Mouse (Mus musculus) forebrain, embryonic 14.5 days (tissue): ENCODE measurements around the gene Dnajc28. TPM values are rescaled to one million over a fixed set of nuclear protein-coding genes. Genes with fewer than 3 reads are reported as not detected.
"Not testable (repeated sequence)": the region's sequence is repeated elsewhere in the genome, so short reads cannot be mapped to it uniquely, and the experiment has no call there.

Source experiments
- ATAC-seq: fragments of 200-750 bp; cut with Nextera tagmentation; 2 replicates; pipeline ENCODE4 v1.8.0; 2017; ENCODE audit warnings: mild to moderate bottlenecking, moderate library complexity
- DNase-seq: peaks from one replicate; pipeline ENCODE4 v3.0.0-alpha.2; 2015; ENCODE audit warnings: low spot score
- H3K27ac ChIP-seq: fragments of 300-500 bp; sonication (generic); 2 replicates; pipeline ENCODE4 v1.5.1; 2014; ENCODE audit warnings: low read depth, mild to moderate bottlenecking, control low read depth, low read length, moderate library complexity
- H3K27me3 ChIP-seq: fragments of 300-500 bp; sonication (generic); replicated peaks from 2 replicates; pipeline ENCODE4 v1.6.1; 2014; ENCODE audit warnings: low read length, control low read depth, mixed read lengths; ENCODE audit not compliant: control insufficient read depth, insufficient read depth
- H3K36me3 ChIP-seq: fragments of 300-500 bp; sonication (generic); 2 replicates; pipeline ENCODE4 v1.6.1; 2014; ENCODE audit warnings: low read length, control low read depth; ENCODE audit not compliant: control insufficient read depth, insufficient read depth
- H3K4me1 ChIP-seq: fragments of 300-500 bp; sonication (generic); 2 replicates; pipeline ENCODE4 v1.6.1; 2014; ENCODE audit warnings: antibody characterized with exemption, low read length, control low read depth; ENCODE audit not compliant: control insufficient read depth, insufficient read depth
- H3K4me2 ChIP-seq: fragments of 300-500 bp; sonication (generic); 2 replicates; pipeline ENCODE4 v1.6.1; 2014; ENCODE audit warnings: mild to moderate bottlenecking, control low read depth, low read length
- H3K4me3 ChIP-seq: fragments of 300-500 bp; sonication (generic); 2 replicates; pipeline ENCODE4 v1.5.1; 2014; ENCODE audit warnings: low read depth, low read length, control low read depth
- H3K9ac ChIP-seq: fragments of 300-500 bp; sonication (generic); 2 replicates; pipeline ENCODE4 v1.6.1; 2014; ENCODE audit warnings: mild to moderate bottlenecking, low read length, control low read depth, moderate library complexity
- H3K9me3 ChIP-seq: fragments of 300-500 bp; sonication (generic); replicated peaks from 2 replicates; pipeline ENCODE4 v1.6.1; 2016; ENCODE audit warnings: low read length, control low read depth, mixed read lengths; ENCODE audit not compliant: control insufficient read depth
- WGBS: fragments of 180-500 bp; shearing (Covaris S2); extraction: QIAGEN DNeasy Blood & Tissue Kit; methylation state at CpG from one replicate; pipeline ENCODE4 v1.1.7; 2014; 5-methylcytosine and 5-hydroxymethylcytosine counted together
- polyA plus RNA-seq: library from polyadenylated mRNA; unstranded; fragments of >200 nt; fragmentation: Nextera tagmentation; extraction: Ambion mirVana; gene quantifications from 2 replicates; pipeline ENCODE4 v1.2.1, GENCODE M21; 2014

Gene Dnajc28
- polyA plus RNA-seq, 1 experiment from 2014 or later: 8.4 TPM

DNA sequence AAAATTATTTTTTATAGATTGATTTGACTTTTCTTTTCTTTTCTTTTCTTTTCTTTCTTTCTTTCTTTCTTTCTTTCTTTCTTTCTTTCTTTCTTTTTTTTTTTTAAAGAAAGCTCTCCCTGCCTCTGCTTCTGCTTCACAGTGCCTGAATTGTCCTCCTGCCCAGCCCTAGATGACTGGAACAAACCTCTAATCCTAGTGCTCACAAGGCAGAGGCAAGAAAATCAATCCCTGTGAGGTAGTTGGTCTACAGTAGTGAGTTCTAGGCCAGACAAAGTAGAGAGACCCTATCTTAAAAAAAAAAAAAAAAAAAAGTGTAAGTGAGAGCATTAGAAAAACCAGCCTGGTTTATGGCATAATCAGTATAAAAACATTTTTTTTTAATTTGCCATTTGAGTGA is 31.0 kb upstream of the Dnajc28 start:
- Histone ChIP-seq H3K36me3 (peaks cover 26% of the 10 kb centered on the region), H3K27ac (no peak overlapping the region), H3K27me3 (no peaks in the 10 kb centered on the region), H3K4me2 (peak overlapping the region; percentile 31), H3K4me1 (peaks cover 9% of the 10 kb centered on the region), H3K9ac (no peak overlapping the region), H3K4me3 (no peak overlapping the region), H3K9me3 (no peaks in the 10 kb centered on the region)
- ATAC-seq: no peak
- no peak for DNase-seq

DNA sequence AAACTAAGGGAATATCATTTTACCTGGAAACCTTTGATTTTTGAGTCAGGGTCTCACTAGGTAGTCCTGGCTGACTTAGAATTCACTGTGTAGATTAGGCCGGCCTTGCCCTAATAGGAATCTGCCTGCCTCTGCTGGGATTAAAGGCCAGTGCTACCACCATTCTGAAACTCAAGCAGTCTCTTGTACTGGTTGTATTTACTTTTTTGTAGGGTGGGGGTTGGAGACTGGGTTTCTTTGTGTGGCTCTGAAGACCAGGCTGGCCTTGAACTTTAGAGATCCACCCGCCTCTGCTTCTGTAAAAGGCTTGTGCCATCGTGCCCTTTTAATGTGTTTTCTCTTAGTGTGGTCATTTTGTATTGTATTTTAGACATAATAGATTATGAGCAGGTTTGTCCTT is 30.4 kb upstream of the Dnajc28 start:
- Histone ChIP-seq H3K27ac (no peak overlapping the region), H3K9me3 (no peaks in the 10 kb centered on the region), H3K4me2 (peak overlapping the region; percentile 93), H3K36me3 (peaks cover 21% of the 10 kb centered on the region), H3K9ac (peak overlapping the region; percentile 26), H3K4me3 (peak overlapping the region; percentile 73), H3K27me3 (no peaks in the 10 kb centered on the region), H3K4me1 (peaks cover 9% of the 10 kb centered on the region)
- 59% methylated on average over 3 of the region's 3 CpGs for WGBS
- DNase-seq: no peak
- ATAC-seq: no peak

DNA sequence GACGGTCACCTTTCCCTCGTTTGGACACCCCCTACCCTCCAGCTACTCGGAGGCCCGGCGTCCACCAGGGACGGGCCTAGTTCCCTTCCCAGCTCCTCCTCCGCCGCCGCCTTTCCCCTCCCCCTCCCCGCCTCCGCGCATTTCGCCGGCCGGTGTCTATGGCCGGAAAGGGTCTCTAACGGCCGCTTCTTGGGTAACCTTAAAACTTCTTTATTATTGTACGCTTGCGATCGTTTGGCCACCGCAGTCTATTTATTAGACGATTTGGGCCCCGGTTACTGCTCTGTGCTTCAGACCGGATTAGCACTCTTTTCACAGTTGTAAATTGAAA is 29.4 kb upstream of the Dnajc28 start:
- DNase-seq: peak; percentile 67
- Histone ChIP-seq H3K27ac (peak overlapping the region; percentile 93), H3K4me3 (peak overlapping the region; percentile 73), H3K4me2 (peak overlapping the region; percentile 93), H3K9ac (peak overlapping the region; percentile 88), H3K27me3 (no peaks in the 10 kb centered on the region), H3K36me3 (peaks cover 12% of the 10 kb centered on the region), H3K9me3 (no peaks in the 10 kb centered on the region), H3K4me1 (peaks cover 9% of the 10 kb centered on the region)
- under 1% methylated on average over 24 of the region's 25 CpGs for WGBS
- ATAC-seq: peak; percentile 65

DNA sequence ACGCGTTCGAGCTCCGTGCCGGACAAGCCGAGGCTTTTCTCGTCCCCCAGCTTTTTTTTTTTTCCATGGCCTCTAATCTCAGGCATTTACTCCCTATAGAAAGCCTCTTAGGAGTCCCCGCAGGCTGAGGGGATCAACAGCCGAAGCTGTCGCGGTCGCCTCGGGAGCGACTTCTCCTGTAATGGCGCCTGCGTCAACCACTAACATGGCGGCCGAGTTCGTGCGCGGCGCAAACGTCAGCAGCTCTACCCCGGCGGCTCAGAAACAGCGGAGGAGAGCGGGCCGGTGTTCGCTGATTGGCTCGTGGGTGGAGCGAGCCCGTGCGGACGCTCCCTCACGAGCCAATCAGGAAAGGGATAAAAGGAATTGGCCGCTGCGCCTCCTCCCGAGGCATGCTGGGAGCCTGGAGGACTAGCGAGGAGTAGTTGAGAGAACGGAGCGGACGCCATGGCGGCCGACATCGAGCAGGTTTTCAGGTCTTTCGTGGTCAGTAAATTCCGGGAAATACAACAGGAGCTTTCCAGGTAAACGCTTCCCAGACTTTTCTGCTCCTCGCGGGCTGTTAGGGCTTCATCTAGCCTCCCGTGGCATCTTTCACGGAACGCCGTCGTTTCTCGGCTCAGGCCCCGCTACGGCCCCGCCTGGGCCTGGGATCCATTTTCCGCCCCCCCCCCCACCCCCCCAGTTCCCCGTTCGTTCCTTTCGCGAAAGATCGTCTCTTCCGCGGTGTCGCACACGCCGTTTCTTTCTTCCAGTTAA is 28.8 kb upstream of the Dnajc28 start, which contains the start of gene Son:
Son (plus strand) TSS at position 46 of the 759 bp plus-strand sequence.
- Histone ChIP-seq H3K4me3 (peak within 1 kb of the TSS; percentile 73), H3K4me2 (peak within 1 kb of the TSS; percentile 93), H3K27me3 (no peaks in the 10 kb centered on the region), H3K4me1 (peaks cover 9% of the 10 kb centered on the region), H3K36me3 (peaks cover 14% of the 10 kb centered on the region), H3K27ac (peak within 1 kb of the TSS; percentile 93), H3K9me3 (no peaks in the 10 kb centered on the region), H3K9ac (peak within 1 kb of the TSS; percentile 88)
- DNase-seq: peak; percentile 99
- under 1% methylated on average over 68 of the region's 70 CpGs for WGBS
- ATAC-seq: peak; percentile 97

DNA sequence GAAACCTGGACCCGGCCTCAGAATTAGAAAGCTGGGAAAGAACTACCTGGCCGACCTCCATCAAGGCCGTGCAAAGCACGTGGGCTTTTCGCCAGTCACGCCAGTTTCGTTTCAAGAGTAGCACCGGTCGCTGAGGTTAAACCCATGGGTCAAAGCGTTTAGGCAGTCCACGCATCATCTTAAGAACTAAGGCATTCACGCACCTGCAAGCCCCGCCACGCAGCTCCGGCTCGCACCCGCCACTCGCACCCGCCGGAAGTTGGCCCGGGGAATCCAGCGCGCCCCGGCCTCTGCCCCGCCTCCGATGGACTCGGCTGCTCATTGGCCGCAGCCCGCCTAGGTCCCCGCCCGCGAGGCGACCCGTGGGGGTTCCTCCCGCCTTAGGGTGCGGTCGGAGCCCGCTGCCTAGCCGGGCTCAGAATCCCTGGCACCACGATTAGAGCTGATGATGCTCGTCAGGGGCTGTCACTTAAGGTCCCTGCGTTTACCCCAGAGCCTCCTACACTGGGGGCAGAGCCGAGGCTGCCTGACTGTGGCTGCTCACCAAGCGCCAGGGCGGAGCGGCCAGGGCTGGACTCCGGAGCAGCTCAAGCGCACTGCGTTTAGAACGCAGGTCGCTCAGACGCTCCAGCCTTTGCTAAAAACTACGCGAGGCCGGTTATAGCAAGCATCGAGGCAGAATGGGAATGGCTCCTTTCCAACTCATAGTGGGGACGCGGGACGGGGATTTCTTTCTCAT is 28.0 kb upstream of the Dnajc28 start, which contains the start of gene Gart:
Gart (minus strand) TSS at position 272 of the 739 bp plus-strand sequence.
- Histone ChIP-seq H3K36me3 (peaks cover 14% of the 10 kb centered on the region), H3K4me3 (peak within 1 kb of the TSS; percentile 73), H3K9ac (peak within 1 kb of the TSS; percentile 88), H3K27me3 (no peaks in the 10 kb centered on the region), H3K27ac (peak within 1 kb of the TSS; percentile 93), H3K9me3 (no peaks in the 10 kb centered on the region), H3K4me1 (peaks cover 9% of the 10 kb centered on the region), H3K4me2 (peak within 1 kb of the TSS; percentile 93)
- ATAC-seq (peak; percentile 89), DNase-seq (peak; percentile 93)
- under 1% methylated on average over 59 of the region's 59 CpGs for WGBS

DNA sequence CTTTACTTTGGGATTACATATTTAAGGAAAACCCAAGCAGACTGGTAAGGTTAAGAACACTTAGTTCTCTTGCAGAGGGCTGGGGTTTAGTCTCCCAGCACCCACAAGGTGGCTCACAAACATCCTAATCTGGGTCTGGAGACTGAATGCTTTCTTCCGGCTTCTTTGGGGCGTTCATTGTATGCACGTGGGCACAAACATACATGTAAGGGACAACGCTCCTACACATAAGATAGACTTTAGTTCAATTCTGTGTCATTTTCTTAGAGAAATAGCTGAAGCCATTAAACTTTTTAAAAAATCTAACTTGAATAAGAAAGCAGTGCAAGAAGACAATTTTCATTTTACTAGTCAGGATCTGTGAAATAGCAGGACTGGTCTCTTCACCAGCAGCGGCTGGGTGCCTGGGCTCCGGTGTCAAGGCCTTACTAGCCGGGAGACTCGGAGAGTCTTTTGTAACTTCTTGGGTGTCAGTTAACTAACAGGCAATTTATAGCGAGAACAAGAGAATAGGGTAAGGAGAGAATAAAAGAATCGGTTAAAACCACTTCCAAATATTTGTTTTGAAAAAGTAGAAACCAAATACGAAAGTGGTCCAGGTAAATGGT is 27.3 kb upstream of the Dnajc28 start:
- ATAC-seq: no peak
- under 1% methylated on average over 11 of the region's 11 CpGs for WGBS
- peak overlapping the region; percentile 73 for H3K4me3 ChIP-seq

DNA sequence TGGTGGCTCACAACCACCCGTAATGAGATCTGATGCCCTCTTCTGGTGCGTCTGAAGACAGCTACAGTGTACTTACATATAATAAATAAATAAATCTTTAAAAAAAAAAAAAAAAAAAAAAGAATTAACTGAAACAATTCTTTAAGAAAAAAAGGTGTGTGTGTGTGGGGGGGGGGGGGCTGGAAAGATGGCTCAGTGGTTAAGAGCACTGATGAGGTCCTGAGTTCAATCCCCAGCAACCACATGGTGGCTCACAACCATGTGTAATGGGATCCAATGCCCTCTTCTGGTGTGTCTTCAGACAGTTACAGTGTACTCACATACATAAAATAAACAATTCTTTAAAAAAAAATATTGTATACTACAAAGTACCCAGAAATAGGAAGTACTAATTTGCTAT is 26.6 kb upstream of the Dnajc28 start:
- H3K4me1 ChIP-seq, ATAC-seq, DNase-seq, H3K9ac ChIP-seq, H3K4me3 ChIP-seq, H3K27me3 ChIP-seq, H3K9me3 ChIP-seq, H3K4me2 ChIP-seq, H3K27ac ChIP-seq: not testable (repeated sequence)
- WGBS: no CpG with 5 or more reads among the region's 2 CpGs
- H3K36me3 ChIP-seq: peaks cover 23% of the 10 kb centered on the region

More for the DNA sequence above, 27.3 kb upstream of the Dnajc28 start:
- H3K9me3 ChIP-seq: no peaks in the 10 kb centered on the region
- peak overlapping the region; percentile 93; the same call in 1 of the 2 replicates for H3K27ac ChIP-seq
- H3K9ac ChIP-seq: peak overlapping the region; percentile 79
- peaks cover 18% of the 10 kb centered on the region for H3K36me3 ChIP-seq
- DNase-seq: peak; percentile 38
- H3K4me1 ChIP-seq: peaks cover 9% of the 10 kb centered on the region
- peak overlapping the region; percentile 93 for H3K4me2 ChIP-seq
- no peaks in the 10 kb centered on the region for H3K27me3 ChIP-seq

DNA sequence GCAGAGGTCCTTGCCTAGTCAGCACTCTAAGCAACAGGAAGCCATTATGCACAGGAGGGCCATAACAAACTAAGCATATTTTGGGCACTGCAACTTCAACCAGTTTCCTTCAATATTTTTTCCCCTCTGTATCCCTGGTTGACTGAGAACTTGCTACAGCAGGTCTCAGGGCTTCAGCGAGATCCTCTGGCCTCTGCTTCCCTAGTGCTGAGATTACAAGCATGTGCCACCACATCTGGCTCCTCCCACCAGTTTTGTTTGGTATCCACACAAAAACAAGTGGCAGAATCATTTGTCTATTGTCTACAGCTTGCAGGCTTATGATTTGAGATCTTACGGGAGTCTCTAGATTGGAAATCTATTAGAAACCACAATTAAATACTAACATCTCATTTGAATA is 26.1 kb upstream of the Dnajc28 start:
- Histone ChIP-seq H3K36me3 (peaks cover 28% of the 10 kb centered on the region), H3K4me3 (no peak overlapping the region), H3K27ac (no peak overlapping the region), H3K4me1 (peaks cover 9% of the 10 kb centered on the region), H3K27me3 (no peaks in the 10 kb centered on the region), H3K4me2 (no peak overlapping the region), H3K9ac (no peak overlapping the region), H3K9me3 (no peaks in the 10 kb centered on the region)
- 82% methylated on average over 2 of the region's 2 CpGs for WGBS
- DNase-seq (no peak), ATAC-seq (no peak)
